Mouse (Mus musculus) liver, embryonic 14.5 days (tissue): ENCODE results near the gene Proz. TPM values are rescaled to one million over a fixed set of nuclear protein-coding genes. Genes with fewer than 3 reads are reported as not detected.

Source experiments
- ATAC-seq: fragments of 200-750 bp; cut with Nextera tagmentation; 2 replicates; pipeline ENCODE4 v1.8.0; 2017; ENCODE audit warnings: moderate number of reproducible peaks, mild to moderate bottlenecking, moderate library complexity; ENCODE audit not compliant: insufficient read depth
- DNase-seq, 3 experiments: peaks; one replicate each; pipeline ENCODE4 v3.0.0-alpha.2; 2012 to 2013; ENCODE audit warnings: low read depth in 3 of 3, low spot score in 3 of 3
- H3K27ac ChIP-seq: fragments of 300-500 bp; sonication (generic); 2 replicates; pipeline ENCODE4 v1.5.1; 2014; ENCODE audit warnings: moderate library complexity, mild to moderate bottlenecking, control low read depth, inconsistent platforms
- H3K27me3 ChIP-seq: fragments of 300-500 bp; sonication (generic); 2 replicates; pipeline ENCODE4 v1.6.1; 2014; ENCODE audit warnings: mild to moderate bottlenecking, low read length, moderate library complexity; ENCODE audit not compliant: control insufficient read depth, insufficient read depth
- H3K36me3 ChIP-seq: fragments of 300-500 bp; sonication (generic); replicated peaks from 2 replicates; pipeline ENCODE4 v1.6.1; 2014; ENCODE audit warnings: low read depth; ENCODE audit not compliant: control insufficient read depth, insufficient read depth
- H3K4me1 ChIP-seq, 2 experiments: fragments of 200-500 bp in 1 of 2; fragments of 300-500 bp in 1 of 2; sonication (generic) in 1 of 2; replicated peaks; 2 replicates each; pipeline ENCODE4 v1.6.1; 2012 to 2014; ENCODE audit warnings: antibody characterized with exemption in 1 of 2, inconsistent platforms in 1 of 2, low read length in 1 of 2; ENCODE audit not compliant: control insufficient read depth in 2 of 2, insufficient read depth in 2 of 2
- H3K4me2 ChIP-seq: fragments of 300-500 bp; sonication (generic); 2 replicates; pipeline ENCODE4 v1.6.1; 2014; ENCODE audit warnings: low read depth, mild to moderate bottlenecking, control low read depth, moderate library complexity
- H3K4me3 ChIP-seq, 2 experiments: fragments of 200-500 bp in 1 of 2; fragments of 300-500 bp in 1 of 2; sonication (generic) in 1 of 2; 2 replicates each; pipeline ENCODE4 v1.5.1; 2012 to 2014; ENCODE audit warnings: low read depth in 2 of 2, low read length in 2 of 2, mild to moderate bottlenecking in 2 of 2, control low read depth in 1 of 2, inconsistent platforms in 1 of 2, moderate library complexity in 1 of 2; ENCODE audit not compliant: insufficient read depth in 1 of 2
- H3K9ac ChIP-seq: fragments of 300-500 bp; sonication (generic); replicated peaks from 2 replicates; pipeline ENCODE4 v1.6.1; 2014; ENCODE audit warnings: mild to moderate bottlenecking, control low read depth, moderate library complexity
- H3K9me3 ChIP-seq: fragments of 300-500 bp; sonication (generic); 2 replicates; pipeline ENCODE4 v1.6.1; 2016; ENCODE audit warnings: low read length, mixed read lengths; ENCODE audit not compliant: control insufficient read depth
- CTCF ChIP-seq: IDR thresholded peaks from 2 replicates; pipeline ENCODE4 v1.5.1; 2016; ENCODE audit warnings: antibody characterized with exemption, low read depth, control low read depth
- EP300 ChIP-seq: IDR thresholded peaks from 2 replicates; pipeline ENCODE4 v1.6.1; 2016; ENCODE audit warnings: antibody characterized with exemption, low read depth
- WGBS: fragments of 180-500 bp; shearing (Covaris S2); extraction: QIAGEN DNeasy Blood & Tissue Kit; methylation state at CpG from one replicate; pipeline ENCODE4 v1.1.7; 2014; ENCODE audit not compliant: insufficient replicate concordance; 5-methylcytosine and 5-hydroxymethylcytosine counted together
- polyA plus RNA-seq, 2 experiments: library from polyadenylated mRNA; depleted of rRNA in 1 of 2; stranded (reverse) in 1 of 2; unstranded in 1 of 2; fragments of >200 nt; fragmentation: Nextera tagmentation in 1 of 2; extraction: Ambion mirVana in 1 of 2; gene quantifications; 2 replicates each; pipeline versions ENCODE4 v1.2.1 to v1.2.3; 2012 to 2014

Proz gene
- polyA plus RNA-seq, 2 experiments, result 24.6 to 30.2 TPM

GRCm38 (mm10) chr8:13041459-13041858 lies 19.3 kb upstream of the Proz start:
- DNase-seq (no peak), ATAC-seq (no peak)
- H3K36me3 ChIP-seq, result no peaks in the 10 kb centered on the region; the same call in 1 of the 2 replicates
- H3K27ac ChIP-seq, result no peak overlapping the region
- no peak for TF ChIP-seq CTCF
- TF ChIP-seq EP300, result no peak
- H3K4me2 ChIP-seq, result no peak overlapping the region
- H3K9me3 ChIP-seq, result no peaks in the 10 kb centered on the region
- no peaks in the 10 kb centered on the region for H3K27me3 ChIP-seq
- peaks cover 0 to 6% of the 10 kb centered on the region in 2 experiments; a peak in 2 of 4 replicates for H3K4me1 ChIP-seq
- no peak overlapping the region for H3K9ac ChIP-seq
- 41% methylated on average over 4 of the region's 4 CpGs for WGBS
- no peak overlapping the region for H3K4me3 ChIP-seq

- 54% methylated on average over 5 of the region's 5 CpGs for WGBS
- TF ChIP-seq EP300 (no peak), CTCF (no peak)
Observed at GRCm38 (mm10) chr8:13047652-13048051, 13.1 kb upstream of the Proz start.

GRCm38 (mm10) chr8:13050550-13050949 lies 10.2 kb upstream of the Proz start:
- Histone ChIP-seq H3K36me3 (no peaks in the 10 kb centered on the region; the same call in none of the 2 replicates), H3K27ac (no peak overlapping the region), H3K27me3 (no peaks in the 10 kb centered on the region), H3K4me3 (no peak overlapping the region), H3K4me1 (0 out of 4 replicates have a peak, but pooled peaks cover 0 to 3% of the 10 kb centered on the region in 2 experiments), H3K9me3 (no peaks in the 10 kb centered on the region), H3K9ac (no peak overlapping the region), H3K4me2 (no peak overlapping the region)
- ATAC-seq (no peak), DNase-seq (no peak)
- TF ChIP-seq CTCF, result no peak
- no peak for TF ChIP-seq EP300
- 68% methylated on average over 10 of the region's 10 CpGs for WGBS

More at GRCm38 (mm10) chr8:13047652-13048051, 13.1 kb upstream of the Proz start:
- H3K27ac ChIP-seq, result no peak overlapping the region
- no peak for ATAC-seq
- H3K4me3 ChIP-seq, result no peak overlapping the region
- no peak overlapping the region for H3K4me2 ChIP-seq
- H3K4me1 ChIP-seq, result 0 out of 4 replicates have a peak, but pooled peaks cover 0 to 3% of the 10 kb centered on the region in 2 experiments
- no peaks in the 10 kb centered on the region for H3K27me3 ChIP-seq
- no peak for DNase-seq
- no peaks in the 10 kb centered on the region for H3K9me3 ChIP-seq
- H3K9ac ChIP-seq, result no peak overlapping the region
- no peaks in the 10 kb centered on the region; the same call in none of the 2 replicates for H3K36me3 ChIP-seq

GRCm38 (mm10) chr8:13057351-13057750 lies 3.4 kb upstream of the Proz start:
- H3K4me2 ChIP-seq, result peak overlapping the region; percentile 8; the same call in 1 of the 2 replicates
- DNase-seq (peak in 2 of 3 experiments; percentile 20 to 26), ATAC-seq (peak; percentile 73)
- 54% methylated on average over 4 of the region's 4 CpGs for WGBS
- H3K27ac ChIP-seq, result no peak overlapping the region
- H3K27me3 ChIP-seq, result no peaks in the 10 kb centered on the region
- peaks cover 0 to 4% of the 10 kb centered on the region in 2 experiments; a peak in 1 of 4 replicates for H3K4me1 ChIP-seq
- no peaks in the 10 kb centered on the region for H3K9me3 ChIP-seq
- no peak overlapping the region for H3K4me3 ChIP-seq
- H3K9ac ChIP-seq, result no peak overlapping the region
- no peaks in the 10 kb centered on the region for H3K36me3 ChIP-seq
- TF ChIP-seq CTCF (no peak), EP300 (no peak)

- peaks cover 0 to 3% of the 10 kb centered on the region in 2 experiments; a peak in 2 of 4 replicates for H3K4me1 ChIP-seq
- 51% methylated on average over 16 of the region's 16 CpGs for WGBS
- no peak for ATAC-seq
- no peak overlapping the region for H3K9ac ChIP-seq
- TF ChIP-seq CTCF (no peak), EP300 (no peak)
- H3K4me2 ChIP-seq, result no peak overlapping the region
- no peak overlapping the region for H3K27ac ChIP-seq
- H3K36me3 ChIP-seq, result no peaks in the 10 kb centered on the region
- no peaks in the 10 kb centered on the region for H3K27me3 ChIP-seq
- DNase-seq, result no peak
- no peak overlapping the region for H3K4me3 ChIP-seq
- no peaks in the 10 kb centered on the region for H3K9me3 ChIP-seq
Observed at GRCm38 (mm10) chr8:13063112-13063511, 2.4 kb downstream of the Proz start.
